In genomic region chr3:75557292-75557691, GRCm38 (mm10) we compare ENCODE assay signal across 8 mouse cellular contexts. TPM values are rescaled to one million over a fixed set of nuclear protein-coding genes. Genes with fewer than 3 reads are reported as not detected.
DNase-seq lines count a peak whose midpoint lies in the region; ATAC-seq lines count a peak whose summit lies in the region.

Serpini1 (plus strand) TSS chr3:75557547.

- H3K36me3 ChIP-seq in hindbrain, embryonic 11.5 days (ENCODE audit: control insufficient read depth, insufficient read depth, low read length), result no peaks in the 10 kb centered on the region
- no peaks in the 10 kb centered on the region for H3K36me3 ChIP-seq in lung, embryonic 16.5 days (ENCODE audit: control insufficient read depth, insufficient read depth, low read length)

- under 1% methylated on average over 19 of the region's 19 CpGs for WGBS in hindbrain, embryonic 11.5 days
- 0% methylated on average over 19 of the region's 19 CpGs for WGBS in lung, embryonic 16.5 days

- no peaks in the 10 kb centered on the region for H3K9me3 ChIP-seq in hindbrain, embryonic 11.5 days (ENCODE audit: control insufficient read depth, low read length)
- H3K9me3 ChIP-seq in lung, embryonic 16.5 days (ENCODE audit: control insufficient read depth, low read length), result no peaks in the 10 kb centered on the region

- peak within 1 kb of the TSS; percentile 88 for H3K4me3 ChIP-seq in hindbrain, embryonic 11.5 days (ENCODE audit: low read depth, low read length)
- H3K4me3 ChIP-seq in lung, embryonic 16.5 days (ENCODE audit: low read length), result peak within 1 kb of the TSS; percentile 97

- H3K27me3 ChIP-seq in hindbrain, embryonic 11.5 days (ENCODE audit: control insufficient read depth, insufficient read depth, low read length), result no peaks in the 10 kb centered on the region
- H3K27me3 ChIP-seq in lung, embryonic 16.5 days (ENCODE audit: control insufficient read depth, insufficient read depth, low read depth, low read length), result no peaks in the 10 kb centered on the region

- peak within 1 kb of the TSS; percentile 78 for H3K4me2 ChIP-seq in hindbrain, embryonic 11.5 days (replicated peaks; ENCODE audit: low read depth, low read length)
- peak within 1 kb of the TSS; percentile 93 for H3K4me2 ChIP-seq in lung, embryonic 16.5 days (ENCODE audit: low read depth, low read length)

- H3K4me1 ChIP-seq in hindbrain, embryonic 11.5 days (replicated peaks; ENCODE audit: control insufficient read depth, insufficient read depth, low read length), result no peaks in the 10 kb centered on the region; the same call in 1 of the 2 replicates
- peaks cover 6% of the 10 kb centered on the region for H3K4me1 ChIP-seq in lung, embryonic 16.5 days (replicated peaks; ENCODE audit: control insufficient read depth, insufficient read depth, low read length)

- DNase-seq in NIH3T3 (ENCODE audit: low read depth), result peak; percentile 89
- peak; percentile 94 for DNase-seq in cerebellum, adult 8-10 months
- DNase-seq in hindbrain, embryonic 11.5 days (ENCODE audit: low spot score), result peak; percentile 90
- peak; percentile 94 for DNase-seq in layer of hippocampus, adult 9-11 months
- DNase-seq in retina, embryonic 14.5 days (ENCODE audit: low spot score), result peak; percentile 93
- DNase-seq in urinary bladder, postnatal 14 days (ENCODE audit: low spot score), result peak; percentile 88

- H3K27ac ChIP-seq in hindbrain, embryonic 11.5 days (ENCODE audit: low read depth, low read length), result peak within 1 kb of the TSS; percentile 74
- H3K27ac ChIP-seq in lung, embryonic 16.5 days (ENCODE audit: low read length), result peak within 1 kb of the TSS; percentile 86

- H3K9ac ChIP-seq in hindbrain, embryonic 11.5 days (ENCODE audit: low read depth, low read length), result peak within 1 kb of the TSS; percentile 90
- peak within 1 kb of the TSS; percentile 96 for H3K9ac ChIP-seq in lung, embryonic 16.5 days (ENCODE audit: low read length)

- peak; percentile 85 for ATAC-seq in frontal cortex, adult (ENCODE audit: low TSS enrichment)
- ATAC-seq in hindbrain, embryonic 11.5 days (ENCODE audit: low FRiP score), result peak; percentile 96
- peak; percentile 94 for ATAC-seq in lung, embryonic 16.5 days (ENCODE audit: low read depth)

RNA-seq across cellular contexts. Expression of gene Serpini1, which starts in this region (rescaled TPM):
- 41.6 and 43.6 TPM in 2 replicates for polyA plus RNA-seq in hindbrain, embryonic 11.5 days (2014; fragmentation: Nextera tagmentation; extraction: Ambion mirVana)
- 1.4 and 2.7 TPM in 2 replicates for polyA plus RNA-seq in lung, embryonic 16.5 days (2015; fragmentation: Nextera tagmentation; extraction: Ambion mirVana)

Comparison
In these comparisons a context has a peak if more than half of its experiments do, and no peak if none do; other contexts are left out.
1. Peak in every context shown above with its lines: DNase-seq, ATAC-seq, H3K4me3 ChIP-seq and H3K27ac ChIP-seq.
2. RNA of gene Serpini1 (polyA plus RNA-seq): 41.6 to 43.6 TPM in hindbrain, embryonic 11.5 days; 1.4 to 2.7 TPM in lung, embryonic 16.5 days; every median in the first group is over 10 times any median in the second.